Mouse (Mus musculus) embryonic fibroblast, embryonic 13.5 days (primary cell): ENCODE data around the gene Rps19.

Experiments
- CTCF ChIP-seq: IDR thresholded peaks from 2 replicates; pipeline ENCODE4 v1.5.1; 2011; ENCODE audit warnings: mild to moderate bottlenecking, control low read depth, low read length, moderate library complexity, borderline replicate concordance; ENCODE audit not compliant: insufficient read depth
- POLR2A ChIP-seq: IDR thresholded peaks from 2 replicates; pipeline ENCODE4 v1.6.1; 2011; ENCODE audit warnings: low read depth, mild to moderate bottlenecking, control low read depth, low read length, moderate library complexity

- no peak for TF ChIP-seq CTCF
- TF ChIP-seq POLR2A = no peak
Measured at GRCm38 (mm10) chr7:24931651-24932050, 47.5 kb downstream of the Rps19 start.
